Mouse (Mus musculus): ENCODE results near the gene Psenen. TPM values are rescaled to one million over a fixed set of nuclear protein-coding genes. Genes with fewer than 3 reads are reported as not detected.

Gene Psenen
- polyA plus RNA-seq (2021; fragmentation: Nextera tagmentation) = 190 and 201 TPM in 2 replicates
- long read RNA-seq, experiment 1, transcript Psenen-203 (3 exons, 669 nt) = minor isoform, 20 of 109 reads
- long read RNA-seq, experiment 1, transcript Psenen-201 (4 exons, 708 nt) = major isoform, 79 of 109 reads
- long read RNA-seq, experiment 1, partial matches to known transcripts = 0 of 109 reads
- long read RNA-seq, experiment 1, other reads (novel, unspliced or antisense) = 5 of 109 reads
- long read RNA-seq, experiment 2, transcript Psenen-201 (4 exons, 708 nt) = major isoform, 11 of 14 reads
- long read RNA-seq, experiment 2, partial matches to known transcripts = 0 of 14 reads
- long read RNA-seq, experiment 2, other reads (novel, unspliced or antisense) = 3 of 14 reads

GRCm38 (mm10) chr7:30563117-30563905, at the start of gene Psenen, which contains the start of the genes U2af1l4 and Gm49396:
Gene Psenen (minus strand): TSS chr7:30563627.
Gene U2af1l4 (plus strand): TSS chr7:30563301.
Gene Gm49396 (plus strand): TSS chr7:30563344.

GRCm38 (mm10) chr7:30612654-30613402, 49.4 kb upstream of the Psenen start, which contains the start of gene Upk1a:
Gene Upk1a (minus strand): TSS chr7:30612847.

GRCm38 (mm10) chr7:30598786-30599185, 35.4 kb upstream of the Psenen start, which contains the start of gene Zbtb32:
Gene Zbtb32 (minus strand): TSS chr7:30598909.

GRCm38 (mm10) chr7:30588676-30589434, 25.4 kb upstream of the Psenen start, which contains the start of gene Kmt2b:
Gene Kmt2b (minus strand): TSS chr7:30588726.

GRCm38 (mm10) chr7:30564970-30565571, 1.6 kb upstream of the Psenen start, which contains the start of gene Igflr1:
Gene Igflr1 (plus strand): TSS chr7:30565427.

GRCm38 (mm10) chr7:30559443-30559954, 3.9 kb downstream of the Psenen start, which contains the start of gene Lin37:
Gene Lin37 (minus strand): TSS chr7:30559838.

GRCm38 (mm10) chr7:30552102-30553020, 11.1 kb downstream of the Psenen start, which contains the start of the genes Hspb6 and Proser3:
Gene Hspb6 (plus strand): TSS chr7:30552178.
Gene Proser3 (minus strand): TSS chr7:30552299.

GRCm38 (mm10) chr7:30534633-30535577, 28.5 kb downstream of the Psenen start, which contains the start of gene Arhgap33:
Gene Arhgap33 (minus strand): TSS chr7:30535060.

Small RNAs within 50 kb of the gene (microRNA-seq; reads per million reads assigned to microRNA genes)
- gene Gm38670 (1.7 reads per million), gene Mir3569 (not detected)

Other genes with a start within 250 kb of the Psenen start
- 0.33 and 0.63 TPM in 2 replicates for gene Syne4, start 248.8 kb downstream of the Psenen start, polyA plus RNA-seq (2021; fragmentation: Nextera tagmentation)
- 3.0 and 4.7 TPM in 2 replicates for gene E130208F15Rik, start 241.9 kb downstream of the Psenen start, polyA plus RNA-seq (2021; fragmentation: Nextera tagmentation)
- gene Sdhaf1, start 239.7 kb downstream of the Psenen start, polyA plus RNA-seq (2021; fragmentation: Nextera tagmentation) = 22.3 and 23.3 TPM in 2 replicates
- 4.7 and 4.8 TPM in 2 replicates for gene Lrfn3, start 200.9 kb downstream of the Psenen start, polyA plus RNA-seq (2021; fragmentation: Nextera tagmentation)
- gene Tyrobp, start 149.9 kb downstream of the Psenen start, polyA plus RNA-seq (2021; fragmentation: Nextera tagmentation) = 120 and 125 TPM in 2 replicates
- 2.7 and 3.0 TPM in 2 replicates for gene Hcst, start 143.8 kb downstream of the Psenen start, polyA plus RNA-seq (2021; fragmentation: Nextera tagmentation)
- 0.40 and 0.80 TPM in 2 replicates for gene Nfkbid, start 141.9 kb downstream of the Psenen start, polyA plus RNA-seq (2021; fragmentation: Nextera tagmentation)
- gene Aplp1, start 118.1 kb downstream of the Psenen start, polyA plus RNA-seq (2021; fragmentation: Nextera tagmentation) = 316 and 379 TPM in 2 replicates
- 1.9 and 2.2 TPM in 2 replicates for gene Kirrel2, start 105.9 kb downstream of the Psenen start, polyA plus RNA-seq (2021; fragmentation: Nextera tagmentation)
- gene Nphs1, start 105.3 kb downstream of the Psenen start, polyA plus RNA-seq (2021; fragmentation: Nextera tagmentation) = 0.90 and 0.92 TPM in 2 replicates
- gene Prodh2, start 70.0 kb downstream of the Psenen start, polyA plus RNA-seq (2021; fragmentation: Nextera tagmentation) = not detected in 2 replicates
- gene Arhgap33, start 28.6 kb downstream of the Psenen start, polyA plus RNA-seq (2021; fragmentation: Nextera tagmentation) = 43.0 and 61.1 TPM in 2 replicates
- gene Hspb6, start 11.4 kb downstream of the Psenen start, polyA plus RNA-seq (2021; fragmentation: Nextera tagmentation) = 6.1 and 6.3 TPM in 2 replicates
- gene Proser3, start 11.3 kb downstream of the Psenen start, polyA plus RNA-seq (2021; fragmentation: Nextera tagmentation) = 1.2 and 4.0 TPM in 2 replicates
- 65.8 and 69.9 TPM in 2 replicates for gene Lin37, start 3.8 kb downstream of the Psenen start, polyA plus RNA-seq (2021; fragmentation: Nextera tagmentation)
- gene U2af1l4, start 326 bp downstream of the Psenen start, polyA plus RNA-seq (2021; fragmentation: Nextera tagmentation) = 122 and 127 TPM in 2 replicates
- gene Gm49396, start 283 bp downstream of the Psenen start, polyA plus RNA-seq (2021; fragmentation: Nextera tagmentation) = 0.33 and 0.40 TPM in 2 replicates
- 0.46 and 0.69 TPM in 2 replicates for gene Igflr1, start 1.8 kb upstream of the Psenen start, polyA plus RNA-seq (2021; fragmentation: Nextera tagmentation)
- gene Kmt2b, start 25.1 kb upstream of the Psenen start, polyA plus RNA-seq (2021; fragmentation: Nextera tagmentation) = 1.4 and 3.8 TPM in 2 replicates
- 0.23 and 0.30 TPM in 2 replicates for gene Zbtb32, start 35.3 kb upstream of the Psenen start, polyA plus RNA-seq (2021; fragmentation: Nextera tagmentation)
- not detected in 2 replicates for gene Upk1a, start 49.2 kb upstream of the Psenen start, polyA plus RNA-seq (2021; fragmentation: Nextera tagmentation)
- gene Cox6b1, start 62.5 kb upstream of the Psenen start, polyA plus RNA-seq (2021; fragmentation: Nextera tagmentation) = 2,257 and 2,565 TPM in 2 replicates
- gene Etv2, start 72.2 kb upstream of the Psenen start, polyA plus RNA-seq (2021; fragmentation: Nextera tagmentation) = not detected in 2 replicates
- gene Rbm42, start 86.7 kb upstream of the Psenen start, polyA plus RNA-seq (2021; fragmentation: Nextera tagmentation) = 136 and 146 TPM in 2 replicates
- gene Haus5, start 101.4 kb upstream of the Psenen start, polyA plus RNA-seq (2021; fragmentation: Nextera tagmentation) = 3.7 and 4.0 TPM in 2 replicates
- not detected in 2 replicates for gene Pmis2, start 108.0 kb upstream of the Psenen start, polyA plus RNA-seq (2021; fragmentation: Nextera tagmentation)
- gene 2200002J24Rik, start 135.3 kb upstream of the Psenen start, polyA plus RNA-seq (2021; fragmentation: Nextera tagmentation) = not detected in 2 replicates
- gene Atp4a, start 148.6 kb upstream of the Psenen start, polyA plus RNA-seq (2021; fragmentation: Nextera tagmentation) = 1.1 and 1.2 TPM in 2 replicates
- 194 and 230 TPM in 2 replicates for gene Tmem147, start 165.9 kb upstream of the Psenen start, polyA plus RNA-seq (2021; fragmentation: Nextera tagmentation)
- gene Gapdhs, start 180.1 kb upstream of the Psenen start, polyA plus RNA-seq (2021; fragmentation: Nextera tagmentation) = not detected in 2 replicates
- gene Sbsn, start 187.8 kb upstream of the Psenen start, polyA plus RNA-seq (2021; fragmentation: Nextera tagmentation) = 3.8 and 3.9 TPM in 2 replicates
- 2.9 and 4.1 TPM in 2 replicates for gene Dmkn, start 200.1 kb upstream of the Psenen start, polyA plus RNA-seq (2021; fragmentation: Nextera tagmentation)
- not detected in 2 replicates for gene Krtdap, start 224.3 kb upstream of the Psenen start, polyA plus RNA-seq (2021; fragmentation: Nextera tagmentation)